Mouse (Mus musculus) midbrain, embryonic 10.5 days (tissue): ENCODE data around the gene Smoc1. TPM values are rescaled to one million over a fixed set of nuclear protein-coding genes. Genes with fewer than 3 reads are reported as not detected.

Source experiments
- DNase-seq: peaks from one replicate; pipeline ENCODE4 v3.0.0-alpha.2; 2017; ENCODE audit warnings: low spot score
- H3K27ac ChIP-seq: fragments of 300-500 bp; sonication (generic); replicated peaks from 2 replicates; pipeline ENCODE4 v1.5.1; 2016; ENCODE audit warnings: mild to moderate bottlenecking
- H3K27me3 ChIP-seq: fragments of 300-500 bp; sonication (generic); 2 replicates; pipeline ENCODE4 v1.6.1; 2016; ENCODE audit warnings: low read depth, mild to moderate bottlenecking; ENCODE audit not compliant: poor library complexity, severe bottlenecking
- H3K36me3 ChIP-seq: fragments of 300-500 bp; sonication (generic); 2 replicates; pipeline ENCODE4 v1.6.1; 2016; ENCODE audit warnings: mild to moderate bottlenecking, moderate library complexity
- H3K4me1 ChIP-seq: fragments of 300-500 bp; sonication (generic); 2 replicates; pipeline ENCODE4 v1.6.1; 2016
- H3K4me3 ChIP-seq: fragments of 300-500 bp; sonication (generic); 2 replicates; pipeline ENCODE4 v1.5.1; 2016; ENCODE audit warnings: mild to moderate bottlenecking, moderate library complexity
- H3K9me3 ChIP-seq: fragments of 300-500 bp; sonication (generic); replicated peaks from 2 replicates; pipeline ENCODE4 v1.6.1; 2016; ENCODE audit warnings: mild to moderate bottlenecking
- WGBS: fragments of 180-500 bp; shearing (Covaris S2); methylation state at CpG from one replicate; pipeline ENCODE4 v1.1.7; 2016; 5-methylcytosine and 5-hydroxymethylcytosine counted together
- polyA plus RNA-seq: library from polyadenylated mRNA; unstranded; fragments of >200 nt; fragmentation: Nextera tagmentation; extraction: Ambion mirVana; gene quantifications from 2 replicates; pipeline ENCODE4 v1.2.1, GENCODE M21; 2016

Gene Smoc1
- polyA plus RNA-seq, 1 experiment from 2014 or later: 13.9 TPM

DNA sequence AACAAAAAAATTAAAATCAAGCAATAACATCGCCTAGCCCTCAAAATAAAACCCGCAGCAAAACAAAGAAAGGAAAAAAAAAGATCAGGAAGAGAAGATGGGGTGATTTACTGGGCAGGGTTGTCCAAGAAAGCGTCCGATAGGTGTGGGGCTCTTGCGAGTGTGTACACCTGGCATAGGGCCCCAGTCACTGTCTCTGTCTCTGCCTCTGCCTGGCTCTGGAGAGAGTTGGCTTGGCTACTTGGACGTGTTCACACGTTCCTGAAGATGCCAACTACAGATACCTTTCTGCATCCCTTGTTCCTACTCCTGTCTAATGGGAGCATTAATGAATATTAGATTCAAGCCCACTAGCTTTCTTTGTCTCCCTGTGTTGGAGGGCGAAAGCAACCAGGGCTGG lies 140.0 kb downstream of the Smoc1 start:
- 92% methylated on average over 8 of the region's 8 CpGs for WGBS
- no peaks in the 10 kb centered on the region for H3K27me3 ChIP-seq
- H3K9me3 ChIP-seq: no peaks in the 10 kb centered on the region
- H3K4me3 ChIP-seq: no peak overlapping the region
- DNase-seq: no peak
- peaks cover 26% of the 10 kb centered on the region for H3K4me1 ChIP-seq
- H3K27ac ChIP-seq: peak overlapping the region; percentile 39; the same call in 1 of the 2 replicates
- peaks cover 4% of the 10 kb centered on the region for H3K36me3 ChIP-seq

- Histone ChIP-seq H3K4me1 (peaks cover 26% of the 10 kb centered on the region), H3K9me3 (no peaks in the 10 kb centered on the region), H3K36me3 (peaks cover 7% of the 10 kb centered on the region), H3K27ac (peak overlapping the region; percentile 39; the same call in 1 of the 2 replicates), H3K27me3 (no peaks in the 10 kb centered on the region), H3K4me3 (no peak overlapping the region)
- 88% methylated on average over 9 of the region's 9 CpGs for WGBS
- no peak for DNase-seq
Observed at GRCm38 (mm10) chr12:81167142-81167541, 140.5 kb downstream of the Smoc1 start.

DNA sequence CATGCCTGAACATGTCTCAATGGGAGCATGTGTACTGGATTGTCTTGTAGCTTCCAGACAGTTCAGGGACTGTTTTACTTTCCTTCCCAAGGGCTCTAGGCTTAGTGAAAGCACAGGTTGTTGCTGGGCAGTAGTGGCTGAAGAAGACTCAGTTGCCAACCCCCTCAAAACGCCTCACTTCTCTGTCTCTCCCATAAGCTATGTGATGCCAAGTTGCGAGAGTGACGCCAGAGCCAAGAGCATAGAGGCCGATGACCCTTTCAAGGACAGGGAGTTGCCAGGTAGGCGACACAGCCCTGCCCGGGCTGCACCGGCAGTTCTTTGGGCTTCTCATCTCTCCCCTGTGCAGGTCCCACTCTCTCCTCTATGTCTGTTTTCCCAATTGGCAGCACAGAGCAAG lies 141.4 kb downstream of the Smoc1 start:
- no peaks in the 10 kb centered on the region for H3K27me3 ChIP-seq
- H3K36me3 ChIP-seq: peaks cover 16% of the 10 kb centered on the region
- H3K4me3 ChIP-seq: no peak overlapping the region
- no peak overlapping the region for H3K27ac ChIP-seq
- 95% methylated on average over 7 of the region's 7 CpGs for WGBS
- H3K4me1 ChIP-seq: peaks cover 24% of the 10 kb centered on the region
- no peaks in the 10 kb centered on the region for H3K9me3 ChIP-seq
- no peak for DNase-seq

- no peak for DNase-seq
- peaks cover 23% of the 10 kb centered on the region for H3K4me1 ChIP-seq
- H3K27me3 ChIP-seq: no peaks in the 10 kb centered on the region
- H3K4me3 ChIP-seq: no peak overlapping the region
- WGBS: 88% methylated on average over 2 of the region's 2 CpGs
- no peaks in the 10 kb centered on the region for H3K9me3 ChIP-seq
- no peak overlapping the region for H3K27ac ChIP-seq
- peaks cover 18% of the 10 kb centered on the region for H3K36me3 ChIP-seq
Observed at GRCm38 (mm10) chr12:81168494-81168893, 141.9 kb downstream of the Smoc1 start.

- Histone ChIP-seq H3K36me3 (peaks cover 20% of the 10 kb centered on the region), H3K27me3 (no peaks in the 10 kb centered on the region), H3K4me1 (peaks cover 24% of the 10 kb centered on the region), H3K4me3 (no peak overlapping the region), H3K27ac (no peak overlapping the region), H3K9me3 (no peaks in the 10 kb centered on the region)
- DNase-seq: no peak
- WGBS: 77% methylated on average over 2 of the region's 2 CpGs
Observed at GRCm38 (mm10) chr12:81170076-81170475, 143.5 kb downstream of the Smoc1 start.

- H3K27ac ChIP-seq: no peak overlapping the region
- no peaks in the 10 kb centered on the region for H3K9me3 ChIP-seq
- H3K36me3 ChIP-seq: peaks cover 20% of the 10 kb centered on the region
- no peak for DNase-seq
- 92% methylated on average over 3 of the region's 3 CpGs for WGBS
- H3K27me3 ChIP-seq: no peaks in the 10 kb centered on the region
- no peak overlapping the region for H3K4me3 ChIP-seq
- peaks cover 14% of the 10 kb centered on the region for H3K4me1 ChIP-seq
Observed at GRCm38 (mm10) chr12:81173011-81173410, 146.4 kb downstream of the Smoc1 start.

DNA sequence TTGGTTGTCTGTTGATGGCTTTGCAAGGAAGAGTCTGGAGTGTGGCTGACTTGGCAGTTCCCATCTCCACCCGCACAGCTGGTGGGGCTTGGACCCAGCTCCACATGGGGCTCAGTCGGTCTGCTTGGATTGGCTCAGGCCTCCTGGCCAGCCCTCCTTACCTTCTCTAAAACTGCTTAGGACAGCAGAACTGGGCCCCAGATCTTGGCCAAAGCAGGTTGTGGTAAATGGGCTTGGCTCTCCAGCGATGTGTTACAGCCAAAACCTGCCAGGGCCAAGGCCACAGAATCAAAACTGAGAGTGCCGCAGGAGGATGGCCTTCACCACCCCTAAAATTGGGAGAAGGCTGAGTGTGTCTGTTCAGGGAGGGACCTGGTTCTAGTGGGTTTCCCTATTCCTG lies 147.3 kb downstream of the Smoc1 start:
- Histone ChIP-seq H3K36me3 (peaks cover 25% of the 10 kb centered on the region), H3K4me3 (no peak overlapping the region), H3K4me1 (peaks cover 14% of the 10 kb centered on the region), H3K9me3 (no peaks in the 10 kb centered on the region), H3K27ac (no peak overlapping the region), H3K27me3 (no peaks in the 10 kb centered on the region)
- no peak for DNase-seq
- WGBS: 93% methylated on average over 4 of the region's 4 CpGs

DNA sequence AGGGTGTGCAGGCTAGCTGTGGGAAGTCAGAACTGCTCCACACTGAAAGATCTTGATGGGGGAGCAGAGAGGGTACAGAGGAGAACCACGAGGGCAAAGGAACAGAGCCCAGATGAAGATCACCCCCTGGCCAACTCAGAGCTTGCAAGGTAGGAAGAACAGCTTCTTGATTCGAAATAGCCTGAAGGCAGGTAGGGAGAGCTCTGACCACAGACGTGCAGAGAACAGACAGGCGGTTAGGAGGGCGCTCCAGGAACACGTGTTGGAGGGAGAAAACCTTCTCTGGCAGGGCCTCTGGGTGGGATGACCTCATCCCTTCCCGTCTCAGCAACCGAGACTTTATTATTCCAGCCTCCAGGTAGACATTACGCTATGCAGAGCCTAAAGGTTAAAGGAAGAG lies 148.6 kb downstream of the Smoc1 start:
- peak overlapping the region; percentile 39; the same call in 1 of the 2 replicates for H3K27ac ChIP-seq
- peaks cover 14% of the 10 kb centered on the region for H3K4me1 ChIP-seq
- H3K4me3 ChIP-seq: no peak overlapping the region
- peaks cover 36% of the 10 kb centered on the region for H3K36me3 ChIP-seq
- no peaks in the 10 kb centered on the region for H3K27me3 ChIP-seq
- 68% methylated on average over 9 of the region's 9 CpGs for WGBS
- no peaks in the 10 kb centered on the region for H3K9me3 ChIP-seq
- DNase-seq: no peak

DNA sequence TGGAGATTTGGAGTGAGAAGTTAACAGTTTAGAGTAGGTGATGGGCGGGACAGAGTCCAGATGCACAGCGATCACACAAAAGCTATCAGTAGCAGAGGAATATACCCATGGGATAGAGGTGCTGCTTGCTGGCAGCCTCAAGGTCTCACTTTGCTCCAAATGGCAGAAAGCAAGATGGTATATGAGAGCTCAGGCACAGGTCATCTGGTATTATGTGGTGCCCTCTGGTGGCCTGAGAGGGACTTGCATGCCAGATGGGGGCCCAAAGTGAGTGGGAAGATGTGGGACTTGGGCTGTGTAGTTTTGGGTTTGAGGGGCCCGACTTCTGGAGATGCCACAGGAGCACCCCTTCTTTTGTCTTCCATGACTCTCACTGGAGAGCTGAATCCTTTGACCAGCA lies 155.5 kb downstream of the Smoc1 start:
- WGBS: 57% methylated on average over 3 of the region's 3 CpGs
- Histone ChIP-seq H3K27ac (no peak overlapping the region), H3K36me3 (peaks cover 32% of the 10 kb centered on the region), H3K9me3 (no peaks in the 10 kb centered on the region), H3K4me1 (no peaks in the 10 kb centered on the region), H3K27me3 (no peaks in the 10 kb centered on the region), H3K4me3 (no peak overlapping the region)
- DNase-seq: peak; percentile 71

GRCm38 (mm10) chr12:81184967-81185366 lies 158.4 kb downstream of the Smoc1 start:
- Histone ChIP-seq H3K4me3 (no peak overlapping the region), H3K27me3 (no peaks in the 10 kb centered on the region), H3K9me3 (no peaks in the 10 kb centered on the region), H3K4me1 (no peaks in the 10 kb centered on the region), H3K27ac (no peak overlapping the region), H3K36me3 (peaks cover 17% of the 10 kb centered on the region; the same call in 1 of the 2 replicates)
- WGBS: 86% methylated on average over 2 of the region's 2 CpGs
- DNase-seq: no peak

DNA sequence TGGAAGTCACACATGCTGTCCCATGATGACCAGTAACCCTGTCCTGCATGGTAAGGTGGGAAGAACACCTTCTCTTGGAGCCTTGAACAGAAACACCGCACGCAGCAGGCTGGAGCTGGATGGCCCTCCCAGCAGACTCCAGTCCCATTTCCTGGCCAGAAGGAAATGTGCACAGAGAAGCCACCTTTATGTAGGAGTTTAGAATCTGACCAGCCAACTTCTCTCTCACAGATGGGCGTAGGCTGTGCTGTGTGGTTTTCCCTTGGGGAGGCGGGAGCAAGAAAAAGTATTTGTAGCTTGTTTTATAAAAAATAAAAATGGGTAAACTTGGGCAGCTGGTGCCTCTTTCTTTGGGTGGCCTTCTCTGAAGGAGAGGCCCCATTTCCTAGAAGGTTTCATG lies 159.5 kb downstream of the Smoc1 start:
- WGBS: 98% methylated on average over 4 of the region's 4 CpGs

GRCm38 (mm10) chr12:81186668-81187067 lies 160.1 kb downstream of the Smoc1 start:
- Histone ChIP-seq H3K27me3 (no peaks in the 10 kb centered on the region), H3K4me1 (no peaks in the 10 kb centered on the region), H3K27ac (no peak overlapping the region), H3K9me3 (no peaks in the 10 kb centered on the region), H3K36me3 (peaks cover 14% of the 10 kb centered on the region; the same call in 1 of the 2 replicates), H3K4me3 (no peak overlapping the region)
- WGBS: 79% methylated on average over 3 of the region's 3 CpGs
- no peak for DNase-seq

More for the DNA sequence above, 159.5 kb downstream of the Smoc1 start:
- no peak for DNase-seq
- no peak overlapping the region for H3K4me3 ChIP-seq
- no peak overlapping the region for H3K27ac ChIP-seq
- H3K27me3 ChIP-seq: no peaks in the 10 kb centered on the region
- H3K4me1 ChIP-seq: no peaks in the 10 kb centered on the region
- H3K9me3 ChIP-seq: no peaks in the 10 kb centered on the region
- peaks cover 14% of the 10 kb centered on the region; the same call in 1 of the 2 replicates for H3K36me3 ChIP-seq

DNA sequence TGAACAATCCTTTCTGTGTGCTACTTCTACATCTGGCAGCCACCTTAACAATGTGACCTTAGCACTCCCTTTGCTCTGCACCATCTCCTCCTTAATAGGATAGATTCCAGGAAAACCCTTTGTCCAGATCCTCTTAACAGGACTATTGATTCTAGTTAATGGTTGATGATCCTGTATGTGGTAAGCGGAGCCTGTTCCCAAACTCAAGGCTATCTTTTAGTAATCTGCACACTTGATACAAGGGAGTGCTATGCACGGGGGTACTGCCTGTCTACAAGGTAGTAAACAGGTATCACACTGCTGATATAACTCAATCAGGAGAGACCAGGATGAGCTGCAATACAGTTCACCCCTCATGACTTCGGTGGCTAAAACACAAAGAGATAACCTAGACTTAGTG lies 161.8 kb downstream of the Smoc1 start:
- Histone ChIP-seq H3K9me3 (no peaks in the 10 kb centered on the region), H3K4me3 (no peak overlapping the region), H3K36me3 (peaks cover 14% of the 10 kb centered on the region; the same call in 1 of the 2 replicates), H3K27ac (no peak overlapping the region), H3K4me1 (no peaks in the 10 kb centered on the region), H3K27me3 (no peaks in the 10 kb centered on the region)
- WGBS: 82% methylated on average over 3 of the region's 3 CpGs
- DNase-seq: no peak

- H3K27ac ChIP-seq: no peak overlapping the region
- no peaks in the 10 kb centered on the region for H3K27me3 ChIP-seq
- H3K9me3 ChIP-seq: no peaks in the 10 kb centered on the region
- H3K4me1 ChIP-seq: no peaks in the 10 kb centered on the region
- H3K4me3 ChIP-seq: no peak overlapping the region
- 91% methylated on average over 4 of the region's 4 CpGs for WGBS
- no peak for DNase-seq
- peaks cover 14% of the 10 kb centered on the region; the same call in 1 of the 2 replicates for H3K36me3 ChIP-seq
Observed at GRCm38 (mm10) chr12:81188996-81189395, 162.4 kb downstream of the Smoc1 start.
